Mouse (Mus musculus) forebrain, embryonic 14.5 days (tissue): ENCODE measurements around the gene Ulk2. TPM values are rescaled to one million over a fixed set of nuclear protein-coding genes. Genes with fewer than 3 reads are reported as not detected.

Experiments
- ATAC-seq: fragments of 200-750 bp; cut with Nextera tagmentation; 2 replicates; pipeline ENCODE4 v1.8.0; 2017; ENCODE audit warnings: mild to moderate bottlenecking, moderate library complexity
- DNase-seq: peaks from one replicate; pipeline ENCODE4 v3.0.0-alpha.2; 2015; ENCODE audit warnings: low spot score
- H3K27ac ChIP-seq: fragments of 300-500 bp; sonication (generic); 2 replicates; pipeline ENCODE4 v1.5.1; 2014; ENCODE audit warnings: low read depth, mild to moderate bottlenecking, control low read depth, low read length, moderate library complexity
- H3K27me3 ChIP-seq: fragments of 300-500 bp; sonication (generic); replicated peaks from 2 replicates; pipeline ENCODE4 v1.6.1; 2014; ENCODE audit warnings: low read length, control low read depth, mixed read lengths; ENCODE audit not compliant: control insufficient read depth, insufficient read depth
- H3K36me3 ChIP-seq: fragments of 300-500 bp; sonication (generic); 2 replicates; pipeline ENCODE4 v1.6.1; 2014; ENCODE audit warnings: low read length, control low read depth; ENCODE audit not compliant: control insufficient read depth, insufficient read depth
- H3K4me1 ChIP-seq: fragments of 300-500 bp; sonication (generic); 2 replicates; pipeline ENCODE4 v1.6.1; 2014; ENCODE audit warnings: antibody characterized with exemption, low read length, control low read depth; ENCODE audit not compliant: control insufficient read depth, insufficient read depth
- H3K4me2 ChIP-seq: fragments of 300-500 bp; sonication (generic); 2 replicates; pipeline ENCODE4 v1.6.1; 2014; ENCODE audit warnings: mild to moderate bottlenecking, control low read depth, low read length
- H3K4me3 ChIP-seq: fragments of 300-500 bp; sonication (generic); 2 replicates; pipeline ENCODE4 v1.5.1; 2014; ENCODE audit warnings: low read depth, low read length, control low read depth
- H3K9ac ChIP-seq: fragments of 300-500 bp; sonication (generic); 2 replicates; pipeline ENCODE4 v1.6.1; 2014; ENCODE audit warnings: mild to moderate bottlenecking, low read length, control low read depth, moderate library complexity
- H3K9me3 ChIP-seq: fragments of 300-500 bp; sonication (generic); replicated peaks from 2 replicates; pipeline ENCODE4 v1.6.1; 2016; ENCODE audit warnings: low read length, control low read depth, mixed read lengths; ENCODE audit not compliant: control insufficient read depth
- WGBS: fragments of 180-500 bp; shearing (Covaris S2); extraction: QIAGEN DNeasy Blood & Tissue Kit; methylation state at CpG from one replicate; pipeline ENCODE4 v1.1.7; 2014; 5-methylcytosine and 5-hydroxymethylcytosine counted together
- polyA plus RNA-seq: library from polyadenylated mRNA; unstranded; fragments of >200 nt; fragmentation: Nextera tagmentation; extraction: Ambion mirVana; gene quantifications from 2 replicates; pipeline ENCODE4 v1.2.1, GENCODE M21; 2014

Gene Ulk2
- polyA plus RNA-seq, 1 experiment from 2014 or later, result 44.0 TPM

- 94% methylated on average over 9 of the region's 9 CpGs for whole genome bisulfite sequencing
- peaks cover 74% of the 10 kb centered on the region for H3K36me3 ChIP-seq
- H3K4me2 ChIP-seq, result no peak overlapping the region
- H3K27ac ChIP-seq, result no peak overlapping the region
- H3K9me3 ChIP-seq, result no peaks in the 10 kb centered on the region
- no peaks in the 10 kb centered on the region for H3K27me3 ChIP-seq
- H3K9ac ChIP-seq, result no peak overlapping the region
- H3K4me3 ChIP-seq, result no peak overlapping the region
- no peaks in the 10 kb centered on the region for H3K4me1 ChIP-seq
- ATAC-seq (no peak), DNase-seq (no peak)
These were observed 109.1 kb downstream of the Ulk2 start for GRCm38 (mm10) chr11:61745781-61746180.

- WGBS, result 64% methylated on average over 3 of the region's 3 CpGs
These were observed 110.4 kb downstream of the Ulk2 start for GRCm38 (mm10) chr11:61744460-61744859.

GRCm38 (mm10) chr11:61743768-61744167 is 111.1 kb downstream of the Ulk2 start:
- no peaks in the 10 kb centered on the region for H3K9me3 ChIP-seq
- ATAC-seq (no peak), DNase-seq (no peak)
- no peak overlapping the region for H3K4me2 ChIP-seq
- 95% methylated on average over 3 of the region's 3 CpGs for WGBS
- no peaks in the 10 kb centered on the region for H3K27me3 ChIP-seq
- no peak overlapping the region for H3K9ac ChIP-seq
- H3K27ac ChIP-seq, result no peak overlapping the region
- no peak overlapping the region for H3K4me3 ChIP-seq
- H3K4me1 ChIP-seq, result no peaks in the 10 kb centered on the region
- peaks cover 73% of the 10 kb centered on the region for H3K36me3 ChIP-seq

More at GRCm38 (mm10) chr11:61744460-61744859, 110.4 kb downstream of the Ulk2 start:
- no peaks in the 10 kb centered on the region for H3K4me1 ChIP-seq
- H3K27me3 ChIP-seq, result no peaks in the 10 kb centered on the region
- DNase-seq (no peak), ATAC-seq (no peak)
- no peak overlapping the region for H3K4me2 ChIP-seq
- no peak overlapping the region for H3K4me3 ChIP-seq
- no peak overlapping the region for H3K9ac ChIP-seq
- no peak overlapping the region for H3K27ac ChIP-seq
- peaks cover 73% of the 10 kb centered on the region for H3K36me3 ChIP-seq
- H3K9me3 ChIP-seq, result no peaks in the 10 kb centered on the region

GRCm38 (mm10) chr11:61740500-61740899 is 114.4 kb downstream of the Ulk2 start:
- no peak overlapping the region for H3K4me2 ChIP-seq
- H3K36me3 ChIP-seq, result peaks cover 80% of the 10 kb centered on the region
- H3K27ac ChIP-seq, result no peak overlapping the region
- no peak for DNase-seq
- H3K27me3 ChIP-seq, result no peaks in the 10 kb centered on the region
- H3K4me1 ChIP-seq, result no peaks in the 10 kb centered on the region
- H3K4me3 ChIP-seq, result no peak overlapping the region
- no peaks in the 10 kb centered on the region for H3K9me3 ChIP-seq
- 94% methylated on average over 1 of the region's 1 CpGs for WGBS
- ATAC-seq, result no peak
- H3K9ac ChIP-seq, result no peak overlapping the region

- 92% methylated on average over 1 of the region's 1 CpGs for WGBS
- H3K4me1 ChIP-seq, result no peaks in the 10 kb centered on the region
- H3K27me3 ChIP-seq, result no peaks in the 10 kb centered on the region
- DNase-seq (no peak), ATAC-seq (no peak)
- H3K9ac ChIP-seq, result no peak overlapping the region
- H3K4me2 ChIP-seq, result no peak overlapping the region
- no peak overlapping the region for H3K27ac ChIP-seq
- H3K36me3 ChIP-seq, result peaks cover 81% of the 10 kb centered on the region
- H3K9me3 ChIP-seq, result no peaks in the 10 kb centered on the region
- no peak overlapping the region for H3K4me3 ChIP-seq
These were observed 117.6 kb downstream of the Ulk2 start for GRCm38 (mm10) chr11:61737290-61737689.

- no peaks in the 10 kb centered on the region for H3K4me1 ChIP-seq
- ATAC-seq (no peak), DNase-seq (no peak)
- no peaks in the 10 kb centered on the region for H3K27me3 ChIP-seq
- H3K27ac ChIP-seq, result no peak overlapping the region
- WGBS, result 91% methylated on average over 7 of the region's 7 CpGs
- H3K9ac ChIP-seq, result no peak overlapping the region
- no peak overlapping the region for H3K4me2 ChIP-seq
- no peaks in the 10 kb centered on the region for H3K9me3 ChIP-seq
- H3K36me3 ChIP-seq, result peaks cover 71% of the 10 kb centered on the region
- no peak overlapping the region for H3K4me3 ChIP-seq
These were observed 122.2 kb downstream of the Ulk2 start for GRCm38 (mm10) chr11:61732672-61733071.

- peaks cover 54% of the 10 kb centered on the region for H3K36me3 ChIP-seq
- H3K4me1 ChIP-seq, result no peaks in the 10 kb centered on the region
- no peaks in the 10 kb centered on the region for H3K9me3 ChIP-seq
- ATAC-seq (no peak), DNase-seq (no peak)
- no peak overlapping the region for H3K4me3 ChIP-seq
- no peak overlapping the region for H3K9ac ChIP-seq
- H3K4me2 ChIP-seq, result no peak overlapping the region
- H3K27ac ChIP-seq, result no peak overlapping the region
- no peaks in the 10 kb centered on the region for H3K27me3 ChIP-seq
- 87% methylated on average over 2 of the region's 2 CpGs for WGBS
These were observed 126.8 kb downstream of the Ulk2 start for GRCm38 (mm10) chr11:61728037-61728436.

Other genes with a start within 250 kb of the Ulk2 start
- gene Grap, start 201.8 kb downstream of the Ulk2 start, polyA plus RNA-seq, result 5.6 and 7.7 TPM in 2 replicates
- 0.19 and 0.25 TPM in 2 replicates for gene Fam83g, start 171.0 kb downstream of the Ulk2 start, polyA plus RNA-seq
- not detected in 2 replicates for gene Slc5a10, start 134.2 kb downstream of the Ulk2 start, polyA plus RNA-seq
- 67.6 and 70.2 TPM in 2 replicates for gene Prpsap2, start 93.0 kb downstream of the Ulk2 start, polyA plus RNA-seq
- 8.9 and 10.8 TPM in 2 replicates for gene Akap10, start 75.2 kb upstream of the Ulk2 start, polyA plus RNA-seq
- gene Specc1, start 101.7 kb upstream of the Ulk2 start, polyA plus RNA-seq, result 9.2 and 10.8 TPM in 2 replicates